Mouse (Mus musculus) forebrain, embryonic 15.5 days (tissue): Measurements from ENCODE around the gene Snx11. TPM values are rescaled to one million over a fixed set of nuclear protein-coding genes. Genes with fewer than 3 reads are reported as not detected.
"Not testable (repeated sequence)": the region's sequence is repeated elsewhere in the genome, so short reads cannot be mapped to it uniquely, and the experiment has no call there.

Source experiments
- ATAC-seq: fragments of 200-750 bp; cut with Nextera tagmentation; replicated peaks from 2 replicates; pipeline ENCODE4 v1.8.0; 2017; ENCODE audit warnings: mild to moderate bottlenecking, moderate TSS enrichment, moderate library complexity
- H3K27ac ChIP-seq: fragments of 300-500 bp; sonication (generic); replicated peaks from 2 replicates; pipeline ENCODE4 v1.5.1; 2015; ENCODE audit warnings: mild to moderate bottlenecking, inconsistent platforms
- H3K27me3 ChIP-seq: fragments of 300-500 bp; sonication (generic); 2 replicates; pipeline ENCODE4 v1.6.1; 2015; ENCODE audit warnings: inconsistent platforms
- H3K36me3 ChIP-seq: fragments of 300-500 bp; sonication (generic); 2 replicates; pipeline ENCODE4 v1.6.1; 2015; ENCODE audit warnings: mild to moderate bottlenecking, inconsistent platforms
- H3K4me1 ChIP-seq: fragments of 300-500 bp; sonication (generic); 2 replicates; pipeline ENCODE4 v1.6.1; 2015; ENCODE audit warnings: inconsistent platforms
- H3K4me2 ChIP-seq: fragments of 300-500 bp; sonication (generic); replicated peaks from 2 replicates; pipeline ENCODE4 v1.6.1; 2015; ENCODE audit warnings: mild to moderate bottlenecking, inconsistent platforms
- H3K4me3 ChIP-seq: fragments of 300-500 bp; sonication (generic); 2 replicates; pipeline ENCODE4 v1.5.1; 2015; ENCODE audit warnings: mild to moderate bottlenecking, inconsistent platforms
- H3K9ac ChIP-seq: fragments of 300-500 bp; sonication (generic); replicated peaks from 2 replicates; pipeline ENCODE4 v1.6.1; 2015; ENCODE audit warnings: mild to moderate bottlenecking, inconsistent platforms
- H3K9me3 ChIP-seq: fragments of 300-500 bp; sonication (generic); 2 replicates; pipeline ENCODE4 v1.6.1; 2016; ENCODE audit warnings: inconsistent platforms
- WGBS: fragments of 180-500 bp; shearing (Covaris S2); methylation state at CpG from one replicate; pipeline ENCODE4 v1.1.7; 2015; ENCODE audit warnings: mixed read lengths; 5-methylcytosine and 5-hydroxymethylcytosine counted together
- polyA plus RNA-seq: library from polyadenylated mRNA; unstranded; fragments of >200 nt; fragmentation: Nextera tagmentation; extraction: Ambion mirVana; gene quantifications from 2 replicates; pipeline ENCODE4 v1.2.1, GENCODE M21; 2015

Snx11 gene
- polyA plus RNA-seq, 1 experiment from 2014 or later = 45.4 TPM

GRCm38 (mm10) chr11:96815895-96816294 is 38.5 kb upstream of the Snx11 start:
- H3K36me3 ChIP-seq = peaks cover 64% of the 10 kb centered on the region
- H3K9me3 ChIP-seq = no peaks in the 10 kb centered on the region
- ATAC-seq = no peak

GRCm38 (mm10) chr11:96814443-96814842 is 37.1 kb upstream of the Snx11 start:
- Histone ChIP-seq H3K4me2 (no peak overlapping the region), H3K4me1 (no peaks in the 10 kb centered on the region), H3K4me3 (no peak overlapping the region), H3K36me3 (peaks cover 62% of the 10 kb centered on the region), H3K9ac (no peak overlapping the region), H3K9me3 (no peaks in the 10 kb centered on the region), H3K27me3 (no peaks in the 10 kb centered on the region), H3K27ac (no peak overlapping the region)
- no peak for ATAC-seq
- WGBS = 85% methylated on average over 2 of the region's 2 CpGs

More at GRCm38 (mm10) chr11:96815895-96816294, 38.5 kb upstream of the Snx11 start:
- no peak overlapping the region for H3K4me3 ChIP-seq
- H3K4me1 ChIP-seq = no peaks in the 10 kb centered on the region
- H3K9ac ChIP-seq = no peak overlapping the region
- no peaks in the 10 kb centered on the region for H3K27me3 ChIP-seq
- H3K27ac ChIP-seq = no peak overlapping the region
- no peak overlapping the region for H3K4me2 ChIP-seq
- WGBS = 95% methylated on average over 2 of the region's 2 CpGs

GRCm38 (mm10) chr11:96813920-96814319 is 36.6 kb upstream of the Snx11 start:
- peaks cover 62% of the 10 kb centered on the region for H3K36me3 ChIP-seq
- no peak overlapping the region for H3K4me2 ChIP-seq
- no peak overlapping the region for H3K9ac ChIP-seq
- H3K9me3 ChIP-seq = no peaks in the 10 kb centered on the region
- H3K4me3 ChIP-seq = no peak overlapping the region
- ATAC-seq = no peak
- no peaks in the 10 kb centered on the region for H3K27me3 ChIP-seq
- 88% methylated on average over 5 of the region's 5 CpGs for WGBS
- no peak overlapping the region for H3K27ac ChIP-seq
- H3K4me1 ChIP-seq = no peaks in the 10 kb centered on the region

- no peak overlapping the region for H3K4me2 ChIP-seq
- 92% methylated on average over 4 of the region's 4 CpGs for WGBS
- H3K27me3 ChIP-seq = no peaks in the 10 kb centered on the region
- no peaks in the 10 kb centered on the region for H3K9me3 ChIP-seq
- no peaks in the 10 kb centered on the region for H3K4me1 ChIP-seq
- H3K9ac ChIP-seq = no peak overlapping the region
- peaks cover 62% of the 10 kb centered on the region for H3K36me3 ChIP-seq
- no peak for ATAC-seq
- no peak overlapping the region for H3K4me3 ChIP-seq
- H3K27ac ChIP-seq = no peak overlapping the region
Measured at GRCm38 (mm10) chr11:96813455-96813854, 36.1 kb upstream of the Snx11 start.

- H3K4me1 ChIP-seq, H3K4me3 ChIP-seq, H3K27ac ChIP-seq, H3K27me3 ChIP-seq, ATAC-seq, H3K9me3 ChIP-seq, H3K4me2 ChIP-seq, H3K9ac ChIP-seq: not testable (repeated sequence)
- H3K36me3 ChIP-seq = peaks cover 58% of the 10 kb centered on the region
- WGBS = 87% methylated on average over 1 of the region's 1 CpGs
Measured at GRCm38 (mm10) chr11:96811188-96811587, 33.8 kb upstream of the Snx11 start.

- Histone ChIP-seq H3K9ac (no peak overlapping the region), H3K36me3 (peaks cover 65% of the 10 kb centered on the region), H3K4me1 (no peaks in the 10 kb centered on the region), H3K27ac (no peak overlapping the region), H3K4me2 (no peak overlapping the region), H3K9me3 (no peaks in the 10 kb centered on the region), H3K27me3 (no peaks in the 10 kb centered on the region), H3K4me3 (no peak overlapping the region)
- 85% methylated on average over 6 of the region's 6 CpGs for WGBS
- no peak for ATAC-seq
Measured at GRCm38 (mm10) chr11:96809562-96810235, 32.3 kb upstream of the Snx11 start.

- no peaks in the 10 kb centered on the region for H3K27me3 ChIP-seq
- no peak overlapping the region for H3K4me3 ChIP-seq
- no peaks in the 10 kb centered on the region for H3K4me1 ChIP-seq
- no peaks in the 10 kb centered on the region for H3K9me3 ChIP-seq
- WGBS = 50% methylated on average over 1 of the region's 1 CpGs
- no peak for ATAC-seq
- no peak overlapping the region for H3K27ac ChIP-seq
- H3K36me3 ChIP-seq = peaks cover 82% of the 10 kb centered on the region
- H3K4me2 ChIP-seq = no peak overlapping the region
- no peak overlapping the region for H3K9ac ChIP-seq
Measured at GRCm38 (mm10) chr11:96808066-96808465, 30.7 kb upstream of the Snx11 start.

GRCm38 (mm10) chr11:96805606-96806005 is 28.2 kb upstream of the Snx11 start:
- ATAC-seq = no peak
- Histone ChIP-seq H3K4me2 (no peak overlapping the region), H3K9me3 (no peaks in the 10 kb centered on the region), H3K36me3 (peaks cover 93% of the 10 kb centered on the region), H3K27me3 (no peaks in the 10 kb centered on the region), H3K27ac (no peak overlapping the region), H3K4me3 (no peak overlapping the region), H3K4me1 (0 out of 2 replicates have a peak, but pooled peaks cover 2% of the 10 kb centered on the region), H3K9ac (no peak overlapping the region)
- WGBS = 94% methylated on average over 5 of the region's 5 CpGs

- Histone ChIP-seq H3K9me3 (no peaks in the 10 kb centered on the region), H3K4me3 (no peak overlapping the region), H3K27me3 (no peaks in the 10 kb centered on the region), H3K9ac (no peak overlapping the region), H3K36me3 (peaks cover 47% of the 10 kb centered on the region), H3K4me2 (no peak overlapping the region), H3K27ac (no peak overlapping the region), H3K4me1 (0 out of 2 replicates have a peak, but pooled peaks cover 7% of the 10 kb centered on the region)
- no peak for ATAC-seq
- 94% methylated on average over 2 of the region's 2 CpGs for WGBS
Measured at GRCm38 (mm10) chr11:96799511-96799910, 22.2 kb upstream of the Snx11 start.

- H3K4me3 ChIP-seq = no peak overlapping the region
- 63% methylated on average over 1 of the region's 1 CpGs for WGBS
- no peaks in the 10 kb centered on the region for H3K9me3 ChIP-seq
- H3K27me3 ChIP-seq = no peaks in the 10 kb centered on the region
- no peak overlapping the region for H3K27ac ChIP-seq
- peaks cover 18% of the 10 kb centered on the region for H3K36me3 ChIP-seq
- H3K4me2 ChIP-seq = no peak overlapping the region
- ATAC-seq = no peak
- no peak overlapping the region for H3K9ac ChIP-seq
- peaks cover 32% of the 10 kb centered on the region for H3K4me1 ChIP-seq
Measured at GRCm38 (mm10) chr11:96796586-96796985, 19.2 kb upstream of the Snx11 start.

GRCm38 (mm10) chr11:96796081-96796480 is 18.7 kb upstream of the Snx11 start:
- ATAC-seq = no peak
- Histone ChIP-seq H3K4me2 (no peak overlapping the region), H3K9me3 (no peaks in the 10 kb centered on the region), H3K36me3 (peaks cover 13% of the 10 kb centered on the region; the same call in 1 of the 2 replicates), H3K4me3 (no peak overlapping the region), H3K27ac (no peak overlapping the region), H3K4me1 (peaks cover 37% of the 10 kb centered on the region), H3K9ac (no peak overlapping the region), H3K27me3 (no peaks in the 10 kb centered on the region)
- 100% methylated on average over 2 of the region's 2 CpGs for WGBS

- Histone ChIP-seq H3K27me3 (no peaks in the 10 kb centered on the region), H3K9ac (no peak overlapping the region), H3K27ac (no peak overlapping the region), H3K9me3 (no peaks in the 10 kb centered on the region), H3K4me3 (no peak overlapping the region), H3K4me1 (peaks cover 39% of the 10 kb centered on the region), H3K4me2 (no peak overlapping the region), H3K36me3 (peaks cover 8% of the 10 kb centered on the region; the same call in 1 of the 2 replicates)
- ATAC-seq = no peak
- 96% methylated on average over 13 of the region's 13 CpGs for WGBS
Measured at GRCm38 (mm10) chr11:96795491-96795890, 18.1 kb upstream of the Snx11 start.

- WGBS = 0% methylated on average over 1 of the region's 1 CpGs
- peaks cover 6% of the 10 kb centered on the region; the same call in 1 of the 2 replicates for H3K36me3 ChIP-seq
- no peaks in the 10 kb centered on the region for H3K9me3 ChIP-seq
- H3K4me3 ChIP-seq = peak overlapping the region; percentile 91
- H3K27me3 ChIP-seq = no peaks in the 10 kb centered on the region
- no peak for ATAC-seq
- peak overlapping the region; percentile 66 for H3K4me2 ChIP-seq
- 0 out of 2 replicates have a peak overlapping the region, but pooled peaks have one; percentile 25 for H3K9ac ChIP-seq
- peaks cover 48% of the 10 kb centered on the region for H3K4me1 ChIP-seq
- H3K27ac ChIP-seq = no peak overlapping the region
Measured at GRCm38 (mm10) chr11:96790681-96791080, 13.3 kb upstream of the Snx11 start.
